Mouse (Mus musculus) kidney, adult 2 months (tissue): ENCODE data around the gene Sde2. TPM values are rescaled to one million over a fixed set of nuclear protein-coding genes. Genes with fewer than 3 reads are reported as not detected.
"Not testable (repeated sequence)": the region's sequence is repeated elsewhere in the genome, so short reads cannot be mapped to it uniquely, and the experiment has no call there.

ENCODE experiments used
- DNase-seq: peaks from one replicate; pipeline ENCODE4 v3.0.0; 2021
- H3K27ac ChIP-seq: fragments of 200-500 bp; 2 replicates; pipeline ENCODE4 v1.5.1; 2012; ENCODE audit warnings: low read depth, low read length, control low read depth, inconsistent platforms; ENCODE audit not compliant: insufficient read depth
- H3K27me3 ChIP-seq: fragments of 200-500 bp; replicated peaks from 2 replicates; pipeline ENCODE4 v1.6.1; 2012; ENCODE audit warnings: mild to moderate bottlenecking, moderate library complexity, low read length, inconsistent platforms; ENCODE audit not compliant: control insufficient read depth, insufficient read depth
- H3K36me3 ChIP-seq: fragments of 200-500 bp; 2 replicates; pipeline ENCODE4 v1.6.1; 2012; ENCODE audit warnings: mild to moderate bottlenecking, moderate library complexity, low read length, inconsistent platforms; ENCODE audit not compliant: control insufficient read depth, insufficient read depth
- H3K4me1 ChIP-seq: fragments of 200-500 bp; 2 replicates; pipeline ENCODE4 v1.6.1; 2011; ENCODE audit warnings: low read length; ENCODE audit not compliant: control insufficient read depth, insufficient read depth
- H3K4me3 ChIP-seq: fragments of 200-500 bp; 2 replicates; pipeline ENCODE4 v1.5.1; 2011; ENCODE audit warnings: mild to moderate bottlenecking, low read depth, low read length, control low read depth; ENCODE audit not compliant: insufficient read depth
- CTCF ChIP-seq: fragments of 200-500 bp; conservative IDR thresholded peaks from 2 replicates; pipeline ENCODE4 v1.5.1; 2011; ENCODE audit warnings: low read depth, mild to moderate bottlenecking, control low read depth, low read length, moderate library complexity, mixed read lengths; ENCODE audit not compliant: insufficient read depth, insufficient read length
- POLR2A ChIP-seq: fragments of 200-500 bp; IDR thresholded peaks from one replicate; pipeline ENCODE4 v1.6.1; 2011; ENCODE audit warnings: low read depth, low read length, control low read depth
- WGBS: fragments of 180-500 bp; shearing (Covaris S2); methylation state at CpG from one replicate; pipeline ENCODE4 v1.1.7; 2018; 5-methylcytosine and 5-hydroxymethylcytosine counted together
- polyA plus RNA-seq: library from polyadenylated mRNA; depleted of rRNA; stranded (reverse); fragments of >200 nt; gene quantifications from 2 replicates; pipeline ENCODE4 v1.2.3, GENCODE M21; 2012

Sde2 gene
- polyA plus RNA-seq, 1 experiment: 8.4 TPM

DNA sequence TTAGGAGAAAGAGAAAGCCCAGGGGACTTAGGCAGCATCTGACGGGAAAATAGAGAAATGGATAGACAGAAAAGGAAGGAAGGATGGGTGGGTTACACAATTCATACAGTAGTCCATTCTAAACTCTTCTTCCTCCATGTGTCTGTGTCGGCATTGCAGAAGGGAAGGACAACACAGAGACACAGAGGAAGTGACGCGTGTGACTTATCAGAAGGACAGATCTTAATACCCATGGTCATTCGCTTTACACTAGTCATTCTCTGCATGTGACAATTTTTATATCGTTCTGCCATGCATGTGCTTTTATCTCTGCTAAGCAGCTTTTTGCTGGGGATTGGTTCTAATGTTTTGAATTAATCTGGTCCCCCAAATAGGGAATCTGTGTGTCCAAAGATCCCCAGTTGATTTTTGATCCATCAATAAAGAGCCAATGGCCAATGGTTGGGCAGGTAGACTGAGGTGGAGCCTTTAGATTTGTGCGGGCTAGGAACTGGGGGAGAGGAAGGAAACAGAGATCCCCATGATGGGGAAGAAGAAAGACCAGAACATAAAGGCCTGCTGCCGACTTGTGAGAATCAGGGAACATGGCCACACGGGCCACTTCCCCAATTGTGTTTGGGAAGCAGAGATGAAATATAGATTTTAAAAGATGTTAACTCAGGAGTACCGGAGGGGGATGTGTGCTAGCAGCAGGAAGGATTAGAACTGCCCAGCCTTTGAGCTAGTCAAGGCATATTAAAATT, 15.5 kb upstream of the Sde2 start:
- Histone ChIP-seq H3K4me1 (no peaks in the 10 kb centered on the region), H3K27ac (no peak overlapping the region), H3K27me3 (no peaks in the 10 kb centered on the region), H3K36me3 (no peaks in the 10 kb centered on the region), H3K4me3 (no peak overlapping the region)
- TF ChIP-seq CTCF (no peak), POLR2A (no peak)
- 80% methylated on average over 10 of the region's 10 CpGs for WGBS
- DNase-seq: no peak

GRCm38 (mm10) chr1:180836467-180836866, 14.5 kb upstream of the Sde2 start:
- not testable (repeated sequence) for H3K27me3 ChIP-seq, H3K4me1 ChIP-seq, H3K4me3 ChIP-seq, DNase-seq, H3K36me3 ChIP-seq, H3K27ac ChIP-seq
- WGBS: 88% methylated on average over 8 of the region's 8 CpGs

DNA sequence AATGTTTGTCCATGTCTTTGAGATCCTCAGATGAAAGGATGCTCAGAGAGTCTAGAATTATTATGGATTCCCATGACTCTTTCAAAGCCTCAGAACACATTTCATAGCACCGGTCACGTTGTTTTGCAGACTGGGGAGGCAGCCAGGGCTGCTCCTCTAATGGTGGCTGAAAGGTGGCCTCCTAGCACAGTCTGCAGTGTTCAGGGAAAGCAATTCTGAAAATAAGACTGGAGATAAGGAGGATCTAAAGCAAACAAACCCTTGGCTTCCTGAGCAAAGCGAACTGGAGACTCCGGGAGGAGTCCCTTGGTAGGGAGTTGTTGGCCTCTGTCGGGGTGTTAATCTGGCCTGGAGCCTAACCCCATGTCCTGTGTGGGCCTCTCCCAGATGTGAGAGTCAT, 13.7 kb upstream of the Sde2 start:
- Histone ChIP-seq H3K36me3 (no peaks in the 10 kb centered on the region), H3K27me3 (no peaks in the 10 kb centered on the region), H3K27ac (no peak overlapping the region), H3K4me1 (no peaks in the 10 kb centered on the region), H3K4me3 (no peak overlapping the region)
- 80% methylated on average over 5 of the region's 5 CpGs for WGBS
- TF ChIP-seq CTCF: no peak
- no peak for TF ChIP-seq POLR2A
- DNase-seq: no peak

DNA sequence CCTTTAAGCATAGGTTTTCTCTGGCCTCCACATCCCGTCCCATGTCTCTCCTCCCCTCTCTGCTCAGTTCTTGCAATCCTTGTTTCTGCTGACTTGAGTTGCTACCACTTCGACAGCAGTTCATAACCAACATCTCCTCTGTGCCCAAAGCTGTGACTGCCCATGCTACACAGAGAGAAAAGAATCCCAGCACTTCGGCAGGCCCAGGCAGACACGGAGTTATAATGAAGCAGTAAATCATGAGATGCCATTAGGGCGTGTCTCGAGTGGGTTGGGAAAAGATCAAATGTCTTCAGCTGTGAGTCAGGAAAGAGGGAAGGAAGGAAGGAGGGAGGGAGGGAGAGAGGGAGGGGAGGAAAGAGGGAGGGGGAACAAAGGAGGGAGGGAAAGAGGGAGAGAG, 12.9 kb upstream of the Sde2 start:
- H3K4me1 ChIP-seq: no peaks in the 10 kb centered on the region
- no peaks in the 10 kb centered on the region for H3K27me3 ChIP-seq
- TF ChIP-seq POLR2A (no peak), CTCF (no peak)
- no peaks in the 10 kb centered on the region for H3K36me3 ChIP-seq
- no peak overlapping the region for H3K4me3 ChIP-seq
- no peak for DNase-seq
- no peak overlapping the region for H3K27ac ChIP-seq
- 32% methylated on average over 6 of the region's 6 CpGs for WGBS

- TF ChIP-seq POLR2A (no peak), CTCF (no peak)
- Histone ChIP-seq H3K4me3 (no peak overlapping the region), H3K27ac (no peak overlapping the region), H3K36me3 (no peaks in the 10 kb centered on the region), H3K27me3 (no peaks in the 10 kb centered on the region), H3K4me1 (no peaks in the 10 kb centered on the region)
- DNase-seq: no peak
- WGBS: 83% methylated on average over 8 of the region's 8 CpGs
Measured at GRCm38 (mm10) chr1:180839201-180839910, 11.6 kb upstream of the Sde2 start.

GRCm38 (mm10) chr1:180841561-180842300, 9.2 kb upstream of the Sde2 start:
- Histone ChIP-seq H3K27me3 (no peaks in the 10 kb centered on the region), H3K27ac (no peak overlapping the region)
- WGBS: 83% methylated on average over 8 of the region's 8 CpGs

GRCm38 (mm10) chr1:180848114-180848510, 2.8 kb upstream of the Sde2 start:
- Histone ChIP-seq H3K4me3 (peak overlapping the region; percentile 32), H3K36me3 (no peaks in the 10 kb centered on the region), H3K27ac (peak overlapping the region; percentile 79), H3K27me3 (no peaks in the 10 kb centered on the region), H3K4me1 (peaks cover 5% of the 10 kb centered on the region; the same call in 1 of the 2 replicates)
- TF ChIP-seq POLR2A: no peak
- TF ChIP-seq CTCF: no peak
- peak; percentile 92 for DNase-seq
- 2% methylated on average over 9 of the region's 9 CpGs for whole genome bisulfite sequencing

More at GRCm38 (mm10) chr1:180841561-180842300, 9.2 kb upstream of the Sde2 start:
- TF ChIP-seq CTCF (no peak), POLR2A (no peak)
- Histone ChIP-seq H3K36me3 (no peaks in the 10 kb centered on the region), H3K4me1 (no peaks in the 10 kb centered on the region), H3K4me3 (no peak overlapping the region)
- DNase-seq: no peak
